In genomic region chr3:129213633-129214145, GRCm38 (mm10) we compare ENCODE assay signal across 8 mouse cellular contexts. TPM values are rescaled to one million over a fixed set of nuclear protein-coding genes. Genes with fewer than 3 reads are reported as not detected.
DNase-seq lines count a peak whose midpoint lies in the region; ATAC-seq and TF ChIP-seq lines count a peak whose summit lies in the region.

No protein-coding gene starts in this region.

- peak; percentile 71 for DNase-seq in right cerebral cortex, postnatal 4 days
- DNase-seq in right cerebral cortex, adult 2 months (ENCODE audit: low spot score in 2 of 2), result no peak
- peak; percentile 87 to 90 for DNase-seq in lung, postnatal 4 days
- DNase-seq in spleen, adult 2 months (ENCODE audit: low read depth in 1 of 2, low spot score in 2 of 2), result peak; percentile 19 to 51
- no peak for DNase-seq in layer of hippocampus, postnatal 25 days (ENCODE audit: extremely low spot score in 1 of 2, low spot score in 1 of 2)

- H3K27me3 ChIP-seq in embryonic facial prominence, embryonic 13.5 days, result peaks cover 99% of the 10 kb centered on the region
- H3K27me3 ChIP-seq in heart, embryonic 13.5 days (replicated peaks), result peaks cover 96% of the 10 kb centered on the region
- peaks cover 97% of the 10 kb centered on the region for H3K27me3 ChIP-seq in kidney, embryonic 16.5 days (ENCODE audit: insufficient read depth, low read length)
- peaks cover 40% of the 10 kb centered on the region for H3K27me3 ChIP-seq in spleen, adult 2 months (ENCODE audit: control insufficient read depth, insufficient read depth, low read length)

- peak; percentile 93 for ATAC-seq in embryonic facial prominence, embryonic 13.5 days (ENCODE audit: insufficient number of reproducible peaks, insufficient read depth, low FRiP score, low TSS enrichment, low read depth)
- ATAC-seq in heart, embryonic 13.5 days (ENCODE audit: extremely low read depth, insufficient number of reproducible peaks, low FRiP score, low TSS enrichment), result peak; percentile 88
- peak; percentile 92 for ATAC-seq in kidney, embryonic 16.5 days (ENCODE audit: low FRiP score, low TSS enrichment)

- WGBS in embryonic facial prominence, embryonic 13.5 days, result under 1% methylated on average over 39 of the region's 39 CpGs
- WGBS in heart, embryonic 13.5 days, result under 1% methylated on average over 39 of the region's 39 CpGs
- 0% methylated on average over 39 of the region's 39 CpGs for WGBS in kidney, embryonic 16.5 days
- 1% methylated on average over 39 of the region's 39 CpGs for WGBS in spleen, adult 2 months

- H3K4me1 ChIP-seq in embryonic facial prominence, embryonic 13.5 days, result peaks cover 19% of the 10 kb centered on the region
- H3K4me1 ChIP-seq in heart, embryonic 13.5 days, result peaks cover 22% of the 10 kb centered on the region
- H3K4me1 ChIP-seq in kidney, embryonic 16.5 days (ENCODE audit: insufficient read depth, low read length), result peaks cover 11% of the 10 kb centered on the region
- H3K4me1 ChIP-seq in spleen, adult 2 months (ENCODE audit: control insufficient read depth, insufficient read depth, insufficient read length), result peaks cover 7% of the 10 kb centered on the region

- no peaks in the 10 kb centered on the region for H3K36me3 ChIP-seq in embryonic facial prominence, embryonic 13.5 days
- no peaks in the 10 kb centered on the region for H3K36me3 ChIP-seq in heart, embryonic 13.5 days
- H3K36me3 ChIP-seq in kidney, embryonic 16.5 days (ENCODE audit: insufficient read depth, low read length), result no peaks in the 10 kb centered on the region
- no peaks in the 10 kb centered on the region for H3K36me3 ChIP-seq in spleen, adult 2 months (ENCODE audit: control insufficient read depth, insufficient read depth, low read length)

- peak overlapping the region; percentile 89 for H3K4me2 ChIP-seq in embryonic facial prominence, embryonic 13.5 days
- peak overlapping the region; percentile 82 for H3K4me2 ChIP-seq in heart, embryonic 13.5 days
- peak overlapping the region; percentile 80 for H3K4me2 ChIP-seq in kidney, embryonic 16.5 days (replicated peaks; ENCODE audit: low read depth, low read length)

- H3K4me3 ChIP-seq in embryonic facial prominence, embryonic 13.5 days, result peak overlapping the region; percentile 53
- H3K4me3 ChIP-seq in heart, embryonic 13.5 days, result peak overlapping the region; percentile 61
- H3K4me3 ChIP-seq in kidney, embryonic 16.5 days (ENCODE audit: low read length), result peak overlapping the region; percentile 55
- H3K4me3 ChIP-seq in spleen, adult 2 months (ENCODE audit: extremely low read depth, insufficient read depth, insufficient read length), result peak overlapping the region; percentile 57; the same call in 1 of the 2 replicates

- no peak for TF ChIP-seq CTCF in spleen, adult 2 months (IDR thresholded peaks at IDR 0.05; ENCODE audit: extremely low read depth, insufficient read depth, insufficient read length, insufficient replicate concordance)

- H3K27ac ChIP-seq in embryonic facial prominence, embryonic 13.5 days, result peak overlapping the region; percentile 44; the same call in 1 of the 2 replicates
- H3K27ac ChIP-seq in heart, embryonic 13.5 days (replicated peaks), result peak overlapping the region; percentile 60
- H3K27ac ChIP-seq in kidney, embryonic 16.5 days (ENCODE audit: low read length), result no peak overlapping the region
- no peak overlapping the region for H3K27ac ChIP-seq in spleen, adult 2 months (ENCODE audit: insufficient read depth, low read length)

- peak overlapping the region; percentile 68 for H3K9ac ChIP-seq in embryonic facial prominence, embryonic 13.5 days
- H3K9ac ChIP-seq in heart, embryonic 13.5 days, result peak overlapping the region; percentile 78
- H3K9ac ChIP-seq in kidney, embryonic 16.5 days (replicated peaks; ENCODE audit: low read length), result peak overlapping the region; percentile 45

- H3K9me3 ChIP-seq in embryonic facial prominence, embryonic 13.5 days, result no peaks in the 10 kb centered on the region
- no peaks in the 10 kb centered on the region for H3K9me3 ChIP-seq in heart, embryonic 13.5 days
- H3K9me3 ChIP-seq in kidney, embryonic 16.5 days (ENCODE audit: low read length), result no peaks in the 10 kb centered on the region

- no peak for TF ChIP-seq POLR2A in spleen, adult 2 months (IDR thresholded peaks at IDR 0.05; ENCODE audit: low read depth, low read length)

RNA-seq across cellular contexts. Expression of gene Pitx2, which starts 14.0 kb away (rescaled TPM):
- 62.5 and 65.6 TPM in 2 replicates for polyA plus RNA-seq in embryonic facial prominence, embryonic 13.5 days (2015; fragmentation: Nextera tagmentation; extraction: Ambion mirVana)
- 29.2 and 30.1 TPM in 2 replicates for polyA plus RNA-seq in heart, embryonic 13.5 days (2015; fragmentation: Nextera tagmentation; extraction: Ambion mirVana)
- 7.2 and 10.3 TPM in 2 replicates for polyA plus RNA-seq in kidney, embryonic 16.5 days (2015; fragmentation: Nextera tagmentation; extraction: Ambion mirVana)
- not detected in 2 replicates for polyA plus RNA-seq in spleen, adult 2 months (2012; rRNA removed)
- total RNA-seq in layer of hippocampus, postnatal 25 days (2021), result not detected

Comparison
In these comparisons a context has a peak if more than half of its experiments do, and no peak if none do; other contexts are left out.
1. DNase-seq: peak in right cerebral cortex, postnatal 4 days (single experiment), lung, postnatal 4 days (2 of 2) and spleen, adult 2 months (2 of 2); none in right cerebral cortex, adult 2 months (0 of 2) and layer of hippocampus, postnatal 25 days (0 of 2).
2. H3K27ac ChIP-seq: peak in embryonic facial prominence, embryonic 13.5 days (single experiment) and heart, embryonic 13.5 days (single experiment); none in kidney, embryonic 16.5 days (single experiment) and spleen, adult 2 months (single experiment).
3. Peak in every context shown above with its lines, with median percentiles within 50 percentile points of each other: ATAC-seq, H3K4me2 ChIP-seq, H3K4me3 ChIP-seq and H3K9ac ChIP-seq.